Mouse (Mus musculus): ENCODE measurements around the gene Dnmt1.

DNA sequence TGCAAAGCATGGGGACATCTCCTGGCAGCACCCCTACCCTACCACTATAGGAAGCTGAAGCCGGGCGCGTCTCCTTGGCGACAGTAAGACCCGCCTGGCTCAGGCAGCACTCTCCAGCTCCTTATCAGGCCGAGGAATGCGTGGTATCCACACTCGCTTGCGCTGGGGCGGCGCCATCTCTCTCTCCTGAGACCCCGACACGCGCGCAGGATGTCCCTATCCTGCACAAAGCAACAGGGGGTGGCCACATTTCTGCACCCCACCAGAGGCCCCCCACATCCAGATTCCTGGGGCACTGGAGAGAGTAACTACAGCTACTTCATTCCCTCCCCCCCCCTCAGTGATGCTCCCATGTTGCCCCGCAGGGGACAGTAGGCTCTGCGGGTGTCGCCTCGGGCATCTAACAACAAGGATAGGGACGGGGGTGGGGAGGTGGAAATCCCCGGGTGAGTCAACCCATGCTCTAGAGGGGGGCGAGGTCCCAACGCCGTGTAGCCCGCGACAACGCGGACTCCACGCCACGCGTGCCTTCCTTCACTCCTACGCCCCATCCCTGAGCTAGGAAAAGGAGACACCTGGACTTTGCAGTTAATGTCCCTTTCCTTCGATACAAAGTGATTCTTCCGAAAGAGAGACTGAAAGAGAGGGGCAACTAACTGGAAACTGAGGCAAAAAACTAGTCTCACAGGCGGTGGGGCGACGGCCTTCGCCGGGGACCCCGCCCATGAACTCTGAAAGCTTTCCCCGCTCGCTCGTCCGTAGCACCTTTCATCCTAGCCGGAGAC, 15.9 kb upstream of the Dnmt1 start:
- no peak for TF ChIP-seq CTCF (IDR thresholded peaks at IDR 0.05; ENCODE audit: low read depth, low read length)
- TF ChIP-seq POLR2A (IDR thresholded peaks at IDR 0.05; ENCODE audit: borderline replicate concordance, low read depth, low read length): no peak

Measured in bone marrow macrophage, adult 2 months (primary cell).